Mouse (Mus musculus) midbrain, postnatal 0 days (tissue): ENCODE measurements around the gene Tsc22d3. TPM values are rescaled to one million over a fixed set of nuclear protein-coding genes. Genes with fewer than 3 reads are reported as not detected.

ENCODE experiments used
- ATAC-seq: fragments of 200-750 bp; cut with Nextera tagmentation; 2 replicates; pipeline ENCODE4 v1.8.0; 2017; ENCODE audit warnings: moderate number of reproducible peaks, mild to moderate bottlenecking, moderate TSS enrichment, moderate library complexity; ENCODE audit not compliant: low FRiP score
- DNase-seq: peaks from one replicate; pipeline ENCODE4 v3.0.0-alpha.2; 2015; ENCODE audit warnings: low spot score
- H3K27ac ChIP-seq: fragments of 300-500 bp; sonication (generic); 2 replicates; pipeline ENCODE4 v1.5.1; 2014; ENCODE audit warnings: low read depth, mild to moderate bottlenecking, low read length, mixed read lengths
- H3K27me3 ChIP-seq: fragments of 300-500 bp; sonication (generic); 2 replicates; pipeline ENCODE4 v1.6.1; 2014; ENCODE audit warnings: low read length, control low read depth, mixed read lengths; ENCODE audit not compliant: insufficient read depth
- H3K36me3 ChIP-seq: fragments of 300-500 bp; sonication (generic); 2 replicates; pipeline ENCODE4 v1.6.1; 2014; ENCODE audit warnings: low read length, control low read depth, mixed read lengths; ENCODE audit not compliant: insufficient read depth
- H3K4me1 ChIP-seq: fragments of 300-500 bp; sonication (generic); 2 replicates; pipeline ENCODE4 v1.6.1; 2014; ENCODE audit warnings: mild to moderate bottlenecking, control low read depth, antibody characterized with exemption, low read length, mixed read lengths; ENCODE audit not compliant: insufficient read depth
- H3K4me2 ChIP-seq: fragments of 300-500 bp; sonication (generic); 2 replicates; pipeline ENCODE4 v1.6.1; 2014; ENCODE audit warnings: low read depth, mild to moderate bottlenecking, low read length, mixed read lengths; ENCODE audit not compliant: poor library complexity, severe bottlenecking
- H3K4me3 ChIP-seq: fragments of 300-500 bp; sonication (generic); 2 replicates; pipeline ENCODE4 v1.5.1; 2014; ENCODE audit warnings: low read depth, mild to moderate bottlenecking, low read length, moderate library complexity
- H3K9ac ChIP-seq: fragments of 300-500 bp; sonication (generic); replicated peaks from 2 replicates; pipeline ENCODE4 v1.6.1; 2014; ENCODE audit warnings: mild to moderate bottlenecking, low read length, moderate library complexity, mixed read lengths; ENCODE audit not compliant: poor library complexity, severe bottlenecking
- H3K9me3 ChIP-seq: fragments of 300-500 bp; sonication (generic); 2 replicates; pipeline ENCODE4 v1.6.1; 2016; ENCODE audit warnings: low read length, control low read depth
- CTCF ChIP-seq: IDR thresholded peaks from 2 replicates; pipeline ENCODE4 v1.5.1; 2016; ENCODE audit warnings: antibody characterized with exemption, mild to moderate bottlenecking
- WGBS: fragments of 180-500 bp; shearing (Covaris S2); extraction: QIAGEN DNeasy Blood & Tissue Kit; methylation state at CpG from one replicate; pipeline ENCODE4 v1.1.7; 2014; 5-methylcytosine and 5-hydroxymethylcytosine counted together
- polyA plus RNA-seq: library from polyadenylated mRNA; unstranded; fragments of >200 nt; fragmentation: Nextera tagmentation; extraction: Ambion mirVana; gene quantifications from 2 replicates; pipeline ENCODE4 v1.2.1, GENCODE M21; 2015
- total RNA-seq: library from RNA; depleted of rRNA; stranded (reverse); fragments of >200 nt; gene quantifications from 2 replicates; pipeline ENCODE4 v1.2.3, GENCODE M21; 2014

Gene Tsc22d3
- total and polyA plus RNA-seq, 2 experiments from 2014 or later, result 104 to 105 TPM

DNA sequence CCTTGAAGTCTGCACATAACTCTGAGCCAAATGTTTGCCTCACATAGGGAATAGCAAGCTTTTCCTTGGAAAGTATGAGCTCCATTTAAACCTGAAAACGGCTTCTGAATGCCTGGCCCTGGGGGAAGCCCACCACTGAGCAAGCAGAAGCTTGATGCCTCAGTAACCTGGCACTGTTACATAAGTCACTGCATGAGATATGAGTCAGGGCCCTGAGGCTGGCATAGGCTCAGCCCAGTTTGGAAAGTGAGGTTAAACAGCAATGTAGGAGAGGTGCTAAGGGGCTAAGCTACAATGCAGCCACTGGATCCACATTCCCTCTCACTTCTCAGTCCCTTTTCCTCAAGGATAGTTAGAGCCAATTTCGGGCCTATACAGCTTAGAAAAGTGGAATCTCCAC is 10.3 kb downstream of the Tsc22d3 start:
- Histone ChIP-seq H3K9ac (no peak overlapping the region), H3K27me3 (peaks cover 15% of the 10 kb centered on the region; the same call in 1 of the 2 replicates), H3K27ac (no peak overlapping the region), H3K4me2 (no peak overlapping the region), H3K4me1 (no peaks in the 10 kb centered on the region), H3K9me3 (no peaks in the 10 kb centered on the region), H3K36me3 (no peaks in the 10 kb centered on the region), H3K4me3 (no peak overlapping the region)
- no peak for TF ChIP-seq CTCF
- 60% methylated on average over 2 of the region's 2 CpGs for WGBS
- ATAC-seq (no peak), DNase-seq (no peak)

DNA sequence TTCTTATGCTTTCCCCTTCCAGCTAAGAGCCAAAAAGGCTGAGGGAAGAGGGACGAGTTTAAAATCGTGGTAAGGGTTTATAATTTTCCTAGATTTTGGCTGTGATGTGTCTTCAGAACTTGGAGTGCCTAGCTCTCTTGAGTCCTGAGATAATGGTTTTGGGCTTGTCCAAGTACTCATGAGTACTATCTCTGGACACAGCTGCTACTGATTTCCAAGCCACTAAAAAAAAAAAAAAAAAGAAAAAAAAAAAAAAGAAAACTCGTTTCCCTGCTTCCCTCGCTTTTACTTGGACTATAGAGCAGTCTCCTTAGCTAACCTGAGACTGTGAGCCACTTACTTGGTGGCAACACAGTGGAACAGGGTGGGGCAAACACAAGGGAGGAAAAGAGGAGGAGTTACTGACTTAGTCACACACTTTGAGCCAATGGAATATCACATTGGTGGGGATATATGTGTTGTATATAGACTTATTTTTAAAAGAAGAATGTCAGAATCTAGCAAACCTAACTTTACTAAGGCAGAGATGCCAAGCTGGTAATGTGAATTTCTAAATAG is 11.2 kb downstream of the Tsc22d3 start:
- 83% methylated on average over 4 of the region's 4 CpGs for WGBS
- TF ChIP-seq CTCF, result no peak

DNA sequence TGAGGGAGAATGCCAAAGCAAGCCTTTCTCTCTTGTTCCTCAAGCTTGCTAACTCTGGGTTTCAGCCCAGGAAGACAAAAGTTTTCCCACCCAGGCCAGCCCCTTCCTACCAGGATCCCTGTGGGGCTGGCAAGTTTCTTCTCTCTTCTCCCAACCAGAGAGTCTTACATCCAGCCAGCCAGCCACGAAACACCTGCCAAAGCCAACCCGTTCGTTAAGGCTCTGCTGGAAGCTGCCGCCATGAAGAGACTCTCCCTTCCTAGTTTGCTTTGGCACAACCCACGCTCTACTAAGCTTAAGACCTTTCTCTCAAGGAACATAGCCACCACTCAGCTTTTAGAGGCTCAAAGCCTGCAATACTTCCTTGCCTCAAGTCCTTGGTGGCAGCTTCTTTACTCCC is 11.9 kb downstream of the Tsc22d3 start:
- DNase-seq (no peak), ATAC-seq (no peak)
- Histone ChIP-seq H3K9ac (no peak overlapping the region), H3K4me1 (no peaks in the 10 kb centered on the region), H3K4me2 (no peak overlapping the region), H3K4me3 (no peak overlapping the region), H3K27ac (no peak overlapping the region), H3K9me3 (no peaks in the 10 kb centered on the region), H3K36me3 (no peaks in the 10 kb centered on the region), H3K27me3 (peaks cover 20% of the 10 kb centered on the region; the same call in 1 of the 2 replicates)
- 69% methylated on average over 5 of the region's 5 CpGs for WGBS
- no peak for TF ChIP-seq CTCF

More for the DNA sequence above, 11.2 kb downstream of the Tsc22d3 start:
- ATAC-seq (no peak), DNase-seq (no peak)
- Histone ChIP-seq H3K27ac (no peak overlapping the region), H3K4me2 (no peak overlapping the region), H3K4me1 (no peaks in the 10 kb centered on the region), H3K9ac (no peak overlapping the region), H3K36me3 (no peaks in the 10 kb centered on the region), H3K9me3 (no peaks in the 10 kb centered on the region), H3K27me3 (peaks cover 15% of the 10 kb centered on the region; the same call in 1 of the 2 replicates), H3K4me3 (no peak overlapping the region)

DNA sequence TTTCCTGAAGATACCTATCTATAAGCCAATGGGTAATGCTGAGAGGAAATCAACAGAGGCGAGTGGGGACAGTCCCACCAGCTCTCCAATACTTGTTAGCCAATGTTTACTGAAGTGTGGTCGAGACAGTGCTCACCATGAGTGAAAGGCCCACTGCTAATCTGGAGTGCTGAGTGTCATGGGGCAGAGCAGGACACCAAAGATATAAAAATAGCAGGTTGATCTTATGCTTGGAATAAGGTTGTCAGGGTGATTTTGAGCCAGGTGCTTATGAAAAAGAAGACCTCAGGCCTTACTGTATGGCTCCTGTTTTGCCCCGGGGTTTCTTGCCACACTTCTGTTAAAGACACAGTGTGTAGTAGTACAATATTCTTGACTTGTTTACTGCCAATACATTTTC is 20.0 kb downstream of the Tsc22d3 start:
- Histone ChIP-seq H3K9me3 (no peaks in the 10 kb centered on the region), H3K36me3 (no peaks in the 10 kb centered on the region), H3K4me3 (no peak overlapping the region), H3K9ac (no peak overlapping the region), H3K4me1 (no peaks in the 10 kb centered on the region), H3K4me2 (no peak overlapping the region), H3K27ac (no peak overlapping the region), H3K27me3 (peaks cover 14% of the 10 kb centered on the region; the same call in 1 of the 2 replicates)
- DNase-seq, result no peak
- TF ChIP-seq CTCF, result no peak
- WGBS, result 61% methylated on average over 3 of the region's 3 CpGs
- no peak for ATAC-seq

DNA sequence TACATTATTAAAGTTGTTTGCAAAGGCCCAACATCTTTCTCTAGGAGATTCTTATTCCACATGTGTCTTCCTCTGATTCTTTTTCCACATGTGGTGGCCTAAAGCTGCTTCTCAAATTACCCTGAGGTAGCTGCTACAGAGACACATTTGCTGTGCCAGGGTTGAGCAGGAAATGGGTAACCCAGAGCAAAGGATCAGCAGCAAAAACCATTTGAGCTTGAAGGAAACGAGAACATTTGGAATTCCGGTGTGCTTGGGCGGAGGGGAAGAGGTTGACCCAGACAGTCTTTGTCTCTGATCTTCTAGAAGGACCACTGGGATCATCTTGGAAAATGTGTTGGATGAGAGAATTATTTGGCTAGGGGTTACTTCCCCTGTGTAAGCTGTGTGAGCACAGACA is 24.8 kb downstream of the Tsc22d3 start:
- DNase-seq (no peak), ATAC-seq (no peak)
- no peak overlapping the region for H3K27ac ChIP-seq
- H3K36me3 ChIP-seq, result no peaks in the 10 kb centered on the region
- H3K4me2 ChIP-seq, result no peak overlapping the region
- no peak overlapping the region for H3K4me3 ChIP-seq
- H3K27me3 ChIP-seq, result peaks cover 10% of the 10 kb centered on the region; the same call in 1 of the 2 replicates
- no peak overlapping the region for H3K9ac ChIP-seq
- TF ChIP-seq CTCF, result no peak
- H3K9me3 ChIP-seq, result no peaks in the 10 kb centered on the region
- 74% methylated on average over 3 of the region's 3 CpGs for WGBS
- no peaks in the 10 kb centered on the region for H3K4me1 ChIP-seq

DNA sequence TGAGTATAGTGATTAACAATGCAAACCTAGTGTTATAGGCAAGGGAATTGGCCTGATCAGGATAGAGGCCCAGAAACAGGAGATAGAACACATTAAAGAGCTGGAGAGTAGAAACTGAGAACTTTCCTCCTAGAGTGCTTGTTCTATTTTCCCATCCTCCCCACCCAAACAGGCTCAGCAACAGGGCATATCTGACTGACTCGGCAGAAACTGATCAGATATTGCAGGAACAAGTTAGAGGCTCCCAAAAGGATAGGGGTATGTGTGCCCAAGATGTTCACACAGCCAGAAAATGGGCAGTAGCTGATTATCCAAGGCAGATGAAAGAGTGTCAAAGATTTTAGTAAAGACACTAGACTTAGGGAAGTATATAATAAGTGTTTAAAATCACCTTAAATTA is 25.3 kb downstream of the Tsc22d3 start:
- peaks cover 8% of the 10 kb centered on the region; the same call in 1 of the 2 replicates for H3K27me3 ChIP-seq
- no peaks in the 10 kb centered on the region for H3K36me3 ChIP-seq
- H3K27ac ChIP-seq, result no peak overlapping the region
- H3K9me3 ChIP-seq, result no peaks in the 10 kb centered on the region
- no peak overlapping the region for H3K9ac ChIP-seq
- no peak for ATAC-seq
- no peak overlapping the region for H3K4me3 ChIP-seq
- TF ChIP-seq CTCF, result no peak
- H3K4me2 ChIP-seq, result no peak overlapping the region
- WGBS, result 80% methylated on average over 1 of the region's 1 CpGs
- no peaks in the 10 kb centered on the region for H3K4me1 ChIP-seq
- no peak for DNase-seq
